Mouse (Mus musculus) CH12.LX (cell line): Measurements from ENCODE around the gene Htra2.
A peak's percentile ranks its signal among the peaks of the same experiment; 100 is the strongest.

Experiments
- CHD1 ChIP-seq: IDR thresholded peaks from 2 replicates; pipeline ENCODE4 v1.6.1; 2012; ENCODE audit warnings: low read depth, low read length, improper control_type of control experiment, inconsistent platforms
- CHD2 ChIP-seq: IDR thresholded peaks from 2 replicates; pipeline ENCODE4 v1.6.1; 2011; ENCODE audit warnings: low read length, improper control_type of control experiment
- ETS1 ChIP-seq: conservative IDR thresholded peaks from 2 replicates; pipeline ENCODE4 v1.6.1; 2012; ENCODE audit warnings: low read depth, mild to moderate bottlenecking, inconsistent platforms, low read length, improper control_type of control experiment, moderate library complexity
- JUND ChIP-seq: conservative IDR thresholded peaks from 2 replicates; pipeline ENCODE4 v1.6.1; 2011; ENCODE audit warnings: low read depth, low read length, improper control_type of control experiment
- KAT2A ChIP-seq: IDR thresholded peaks from 2 replicates; pipeline ENCODE4 v1.6.1; 2012; ENCODE audit warnings: low read length, improper control_type of control experiment, inconsistent platforms; ENCODE audit not compliant: insufficient replicate concordance

GRCm38 (mm10) chr6:83032769-83033191 lies 22.3 kb downstream of the Htra2 start:
- TF ChIP-seq JUND (no peak), CHD2 (no peak), KAT2A (no peak), ETS1 (0 out of 2 replicates have a peak, but pooled peaks have one; percentile 8), CHD1 (no peak)
